Mouse (Mus musculus) cerebellum, adult 9-11 months (tissue): ENCODE measurements around the gene Cers5.
"Not testable (repeated sequence)": the region's sequence is repeated elsewhere in the genome, so short reads cannot be mapped to it uniquely, and the experiment has no call there.

Experiments used
- DNase-seq: peaks from one replicate; pipeline ENCODE4 v3.0.0; 2022

Gene Cers5

DNA sequence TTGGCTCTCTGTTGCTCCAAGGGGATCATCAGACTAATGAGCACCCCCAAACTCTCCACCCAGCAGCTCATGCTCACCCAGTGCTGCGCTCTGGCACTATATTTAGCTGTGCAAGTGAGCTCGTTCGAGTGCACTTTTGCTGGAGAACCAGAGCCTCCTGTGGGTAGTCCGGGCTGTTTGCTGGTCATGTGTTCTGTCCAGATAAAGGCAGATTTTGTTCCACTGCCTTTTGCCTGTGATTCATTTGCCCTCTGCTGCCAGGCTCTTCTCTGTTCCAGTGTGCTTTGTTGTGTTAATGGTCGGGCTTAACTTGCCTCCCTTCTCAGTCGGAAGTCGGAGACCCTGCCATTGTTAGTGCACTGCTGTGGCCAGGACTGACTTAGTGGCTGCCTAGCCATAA lies 67.8 kb downstream of the Cers5 start:
- no peak for DNase-seq

DNA sequence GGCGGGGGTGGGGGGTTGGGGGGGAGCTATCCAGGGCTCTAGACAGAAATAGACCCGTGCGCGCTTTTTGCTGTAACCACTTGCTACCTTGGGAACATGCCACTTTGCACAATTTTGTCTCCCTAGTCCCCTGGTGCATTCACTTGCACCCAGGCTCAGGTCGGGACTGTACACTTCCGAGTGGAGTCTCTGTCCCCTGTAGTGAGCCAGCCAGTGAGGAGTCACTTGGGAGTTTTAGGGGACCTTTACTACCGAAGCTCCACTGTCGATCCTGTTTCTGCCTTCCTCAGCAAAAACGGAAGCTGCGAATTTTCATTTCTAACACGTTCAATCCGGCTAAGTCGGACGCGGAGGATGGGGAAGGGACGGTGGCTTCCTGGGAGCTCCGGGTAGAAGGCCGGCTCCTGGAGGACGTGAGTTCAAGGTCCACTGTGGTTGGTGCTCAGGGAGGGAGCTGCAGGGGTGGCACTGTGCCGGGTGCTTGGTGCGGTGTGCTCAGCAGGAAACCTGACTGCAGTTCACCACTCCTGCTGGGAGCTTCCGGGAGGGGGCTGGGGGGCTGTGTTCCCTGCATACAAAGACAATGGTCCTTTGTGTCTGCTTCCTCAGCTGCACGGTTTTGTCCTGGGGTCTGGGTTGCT lies 68.5 kb downstream of the Cers5 start:
- DNase-seq, result peak; percentile 49

- DNase-seq, result no peak
Observed at GRCm38 (mm10) chr15:99703676-99704040, 69.0 kb downstream of the Cers5 start.

DNA sequence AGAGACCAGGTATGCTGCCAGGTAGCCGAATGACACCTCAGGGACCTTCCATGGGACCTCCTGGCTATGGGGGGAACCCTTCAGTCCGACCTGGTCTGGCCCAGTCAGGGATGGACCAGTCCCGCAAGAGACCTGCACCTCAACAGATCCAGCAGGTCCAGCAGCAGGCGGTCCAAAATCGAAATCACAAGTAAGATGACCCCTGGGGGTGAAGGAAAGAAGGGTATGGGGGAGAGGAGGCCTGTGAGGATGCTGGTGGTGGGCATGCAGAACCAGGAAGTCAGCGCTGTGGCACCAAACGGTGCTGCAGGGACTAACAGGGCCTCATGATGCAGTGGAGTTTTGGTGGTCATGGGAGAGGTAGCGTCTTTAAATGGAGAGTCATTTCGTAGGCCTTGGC lies 69.6 kb downstream of the Cers5 start:
- peak; percentile 63 for DNase-seq

DNA sequence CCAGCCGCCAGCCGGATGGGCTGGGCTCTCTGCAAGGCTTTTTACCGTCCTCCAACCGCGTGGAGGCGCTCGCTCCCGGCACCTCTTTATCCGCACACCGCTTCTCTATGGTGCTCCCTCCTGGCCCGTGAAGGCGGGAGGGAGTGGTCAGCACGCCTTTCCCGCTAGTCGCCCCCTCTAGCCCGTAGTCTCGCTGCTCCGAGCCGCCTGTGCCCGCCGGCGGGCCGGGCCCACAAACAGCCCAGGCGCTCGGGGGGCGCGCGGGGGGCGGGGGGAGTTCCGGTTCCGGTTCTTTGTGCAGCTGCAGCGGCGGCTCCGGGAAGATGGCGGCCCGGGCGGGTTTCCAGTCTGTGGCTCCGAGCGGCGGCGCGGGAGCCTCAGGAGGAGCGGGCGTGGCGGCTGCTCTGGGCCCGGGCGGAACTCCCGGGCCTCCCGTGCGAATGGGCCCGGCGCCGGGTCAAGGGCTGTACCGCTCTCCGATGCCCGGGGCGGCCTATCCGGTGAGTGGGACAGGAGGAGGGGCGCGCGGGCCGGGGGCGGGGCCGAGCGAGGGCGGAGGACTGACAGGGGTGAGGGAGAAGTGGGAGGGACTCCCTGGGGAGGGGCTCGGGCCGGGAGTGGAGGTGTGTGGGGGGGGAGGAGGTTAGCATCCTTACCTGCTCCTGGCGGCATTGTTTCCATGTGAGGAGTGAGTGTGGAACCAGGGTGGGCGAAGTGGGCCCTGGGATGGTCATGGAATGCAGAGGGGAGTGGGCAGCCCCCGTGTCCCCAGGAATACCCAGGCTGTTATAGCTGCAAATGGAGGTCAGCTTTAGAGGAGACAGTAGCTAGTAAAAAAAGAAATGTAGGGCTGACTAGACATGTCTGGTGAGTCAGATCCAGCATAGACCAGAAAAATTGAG lies 70.4 kb downstream of the Cers5 start, which contains the start of gene Smarcd1:
Gene Smarcd1, plus strand, starts transcription at position 131 of the 902 bp plus-strand sequence.
- DNase-seq, result peak; percentile 95

- DNase-seq, result not testable (repeated sequence)
Observed at GRCm38 (mm10) chr15:99701640-99701998, 71.1 kb downstream of the Cers5 start.

GRCm38 (mm10) chr15:99700219-99701106 lies 72.2 kb downstream of the Cers5 start:
- peak; percentile 66 for DNase-seq

- DNase-seq, result peak; percentile 41
Observed at GRCm38 (mm10) chr15:99699715-99700114, 73.0 kb downstream of the Cers5 start.

DNA sequence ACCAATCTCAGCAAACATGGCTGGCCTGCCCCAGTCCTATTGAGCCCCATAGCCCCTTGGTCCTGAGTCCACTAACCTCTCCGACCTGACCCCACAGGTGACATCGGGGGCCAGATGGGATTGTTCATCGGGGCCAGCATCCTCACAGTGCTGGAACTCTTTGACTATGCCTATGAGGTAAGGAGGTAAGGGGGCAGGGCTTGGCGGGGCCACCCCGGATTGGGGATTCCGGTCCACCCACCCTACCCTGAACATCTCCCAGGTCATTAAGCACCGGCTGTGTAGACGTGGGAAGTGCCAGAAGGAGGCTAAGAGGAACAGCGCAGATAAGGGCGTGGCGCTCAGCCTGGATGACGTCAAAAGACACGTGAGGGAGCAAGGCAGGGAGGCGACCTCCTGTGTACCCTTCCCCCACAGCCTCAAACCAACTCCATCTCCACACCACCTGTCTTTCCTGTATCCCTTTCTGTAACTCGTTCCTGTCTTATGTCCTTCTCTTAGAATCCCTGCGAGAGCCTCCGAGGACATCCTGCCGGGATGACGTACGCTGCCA lies 74.1 kb downstream of the Cers5 start:
- peak; percentile 61 for DNase-seq

GRCm38 (mm10) chr15:99697309-99697708 lies 75.4 kb downstream of the Cers5 start:
- DNase-seq, result no peak

GRCm38 (mm10) chr15:99691976-99692375 lies 80.7 kb downstream of the Cers5 start:
- DNase-seq, result no peak

DNA sequence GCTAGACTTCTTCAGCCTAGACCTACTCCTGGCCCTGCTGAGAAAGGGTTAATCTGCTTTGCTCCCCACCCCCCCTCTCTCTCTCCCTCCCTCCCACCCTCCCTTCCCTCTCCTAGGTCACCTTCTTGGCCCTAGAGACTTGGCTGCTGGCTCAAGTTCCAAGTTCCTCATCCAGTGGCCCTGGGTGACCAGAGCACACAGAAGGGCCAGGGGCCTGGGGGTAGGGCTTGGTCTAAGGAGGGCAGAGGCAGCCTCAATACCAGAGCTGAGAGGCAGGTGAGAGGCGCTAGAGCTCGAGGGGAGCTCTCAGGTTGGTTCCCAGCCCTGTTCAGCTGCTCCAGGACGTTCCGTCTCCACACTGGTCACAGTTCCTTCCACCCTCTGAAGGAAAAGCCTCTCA lies 81.8 kb downstream of the Cers5 start:
- no peak for DNase-seq

- DNase-seq, result peak; percentile 82
Observed at GRCm38 (mm10) chr15:99688712-99689111, 84.0 kb downstream of the Cers5 start.
